Mouse (Mus musculus) splenic B cell, adult 2 months (primary cell): ENCODE results near the gene Etnk2.

Experiments
- DNase-seq: peaks from one replicate; pipeline ENCODE4 v3.0.0-alpha.2; 2011; ENCODE audit warnings: low read depth, low spot score
- H3K27me3 ChIP-seq: 2 replicates; pipeline ENCODE4 v1.6.1; 2012; ENCODE audit warnings: mild to moderate bottlenecking, low read length, moderate library complexity, mixed read lengths; ENCODE audit not compliant: control insufficient read depth, poor library complexity, insufficient read depth, severe bottlenecking
- H3K36me3 ChIP-seq: 2 replicates; pipeline ENCODE4 v1.6.1; 2012; ENCODE audit warnings: mild to moderate bottlenecking, low read length, moderate library complexity, mixed read lengths; ENCODE audit not compliant: control insufficient read depth, poor library complexity, insufficient read depth, severe bottlenecking

Gene Etnk2

GRCm38 (mm10) chr1:133409786-133410185, 46.4 kb downstream of the Etnk2 start:
- Histone ChIP-seq H3K27me3 (no peaks in the 10 kb centered on the region), H3K36me3 (no peaks in the 10 kb centered on the region)
- no peak for DNase-seq

DNA sequence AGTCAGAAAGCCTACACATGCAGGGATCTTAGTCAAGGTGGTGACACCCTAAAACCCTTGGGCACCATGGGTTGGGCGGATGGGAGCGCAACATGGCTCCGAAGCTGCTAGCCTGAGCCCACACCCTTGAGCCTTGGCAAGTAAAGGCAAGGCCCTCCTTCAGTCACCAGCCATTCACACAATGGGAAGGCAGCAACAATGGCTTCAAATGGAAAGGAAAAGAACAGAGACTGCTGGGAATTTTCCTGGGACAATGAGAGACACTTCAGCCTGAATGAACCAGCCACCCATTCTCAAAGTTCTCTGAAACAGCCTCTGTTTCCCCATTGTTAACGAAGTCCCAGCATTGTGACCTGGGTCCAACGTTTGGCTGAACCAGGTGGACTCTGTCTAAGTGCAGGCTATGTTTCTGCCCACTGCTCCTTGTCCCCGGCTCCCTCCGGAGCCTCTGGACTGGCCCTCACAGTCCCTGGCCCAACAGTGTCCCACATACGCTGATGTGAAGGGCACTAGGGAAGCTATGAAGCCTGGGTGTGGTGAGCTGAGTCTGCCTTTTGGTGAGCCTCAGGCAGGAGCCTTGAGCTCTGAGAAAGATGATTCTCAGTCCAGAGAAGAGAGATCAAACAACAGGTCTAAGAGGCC, 48.3 kb downstream of the Etnk2 start:
- Histone ChIP-seq H3K27me3 (no peaks in the 10 kb centered on the region), H3K36me3 (no peaks in the 10 kb centered on the region)
- DNase-seq, result no peak

DNA sequence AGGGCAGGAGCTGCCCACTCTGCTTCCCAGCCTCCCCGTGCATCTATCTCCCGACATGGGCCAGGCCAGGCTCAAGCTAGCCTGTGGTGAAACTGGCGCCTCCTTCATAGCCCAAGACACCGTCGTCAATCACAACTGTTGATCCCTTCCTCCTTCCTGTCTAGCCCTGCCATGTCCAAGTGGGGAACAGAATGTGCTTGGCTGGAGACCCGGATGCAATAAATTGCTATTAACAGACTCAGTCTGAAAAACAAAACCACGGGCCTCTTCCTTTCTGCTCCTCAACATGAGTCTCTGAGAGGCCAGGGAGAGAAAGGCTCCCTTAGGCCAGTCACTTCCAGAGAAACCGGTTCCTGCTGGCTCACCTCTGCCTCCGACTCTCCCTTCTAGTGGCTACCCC, 49.6 kb downstream of the Etnk2 start:
- Histone ChIP-seq H3K27me3 (no peaks in the 10 kb centered on the region), H3K36me3 (no peaks in the 10 kb centered on the region)
- no peak for DNase-seq

- no peaks in the 10 kb centered on the region for H3K36me3 ChIP-seq
- no peak for DNase-seq
- no peaks in the 10 kb centered on the region for H3K27me3 ChIP-seq
Observed at GRCm38 (mm10) chr1:133415086-133415485, 51.7 kb downstream of the Etnk2 start.

DNA sequence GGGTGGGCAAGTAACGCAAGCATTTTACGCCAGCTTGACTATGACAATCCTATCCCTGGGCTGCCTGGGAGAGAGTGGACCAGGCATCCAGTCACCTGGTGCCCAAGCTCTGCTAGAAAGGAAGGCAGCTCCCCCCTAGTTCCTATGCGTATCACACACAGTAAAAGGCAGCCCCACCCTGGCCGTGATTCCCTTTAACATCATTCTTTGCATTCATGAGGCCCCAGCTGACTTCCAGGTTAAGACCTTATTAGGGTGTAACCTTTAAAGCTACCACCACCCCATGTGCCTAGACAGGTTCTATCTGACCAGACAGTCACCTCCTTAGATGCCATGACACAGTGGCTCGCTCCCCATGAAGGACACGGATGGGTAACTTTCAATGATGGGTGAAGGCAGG, 52.1 kb downstream of the Etnk2 start:
- no peak for DNase-seq
- Histone ChIP-seq H3K36me3 (no peaks in the 10 kb centered on the region), H3K27me3 (no peaks in the 10 kb centered on the region)

GRCm38 (mm10) chr1:133416472-133416871, 53.1 kb downstream of the Etnk2 start:
- DNase-seq, result no peak
- Histone ChIP-seq H3K36me3 (no peaks in the 10 kb centered on the region), H3K27me3 (no peaks in the 10 kb centered on the region)

DNA sequence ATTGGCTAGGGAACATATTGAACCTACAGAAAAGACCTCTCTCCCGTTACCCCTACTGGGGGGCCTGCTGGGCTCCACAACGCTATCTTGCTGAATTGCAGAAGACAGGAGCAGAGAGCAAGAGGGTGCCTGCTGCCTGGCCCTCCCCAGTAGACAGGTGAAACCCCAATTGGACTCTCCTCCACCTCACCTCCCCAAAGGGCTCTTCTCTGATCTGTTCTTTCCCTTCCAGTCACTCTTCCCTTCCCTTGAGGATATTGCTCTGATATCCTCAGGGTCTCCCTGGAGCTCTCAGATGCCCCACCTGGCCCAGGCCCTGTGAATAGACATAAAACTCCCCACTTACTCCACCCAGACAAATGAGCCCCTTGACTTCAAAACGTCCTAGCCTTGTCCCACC, 53.7 kb downstream of the Etnk2 start:
- no peak for DNase-seq
- no peaks in the 10 kb centered on the region for H3K36me3 ChIP-seq
- no peaks in the 10 kb centered on the region for H3K27me3 ChIP-seq

GRCm38 (mm10) chr1:133417539-133417938, 54.2 kb downstream of the Etnk2 start:
- Histone ChIP-seq H3K27me3 (no peaks in the 10 kb centered on the region), H3K36me3 (no peaks in the 10 kb centered on the region)
- DNase-seq, result no peak

- DNase-seq, result peak; percentile 75
- Histone ChIP-seq H3K27me3 (no peaks in the 10 kb centered on the region), H3K36me3 (no peaks in the 10 kb centered on the region)
Observed at GRCm38 (mm10) chr1:133418164-133418800, 54.9 kb downstream of the Etnk2 start.

DNA sequence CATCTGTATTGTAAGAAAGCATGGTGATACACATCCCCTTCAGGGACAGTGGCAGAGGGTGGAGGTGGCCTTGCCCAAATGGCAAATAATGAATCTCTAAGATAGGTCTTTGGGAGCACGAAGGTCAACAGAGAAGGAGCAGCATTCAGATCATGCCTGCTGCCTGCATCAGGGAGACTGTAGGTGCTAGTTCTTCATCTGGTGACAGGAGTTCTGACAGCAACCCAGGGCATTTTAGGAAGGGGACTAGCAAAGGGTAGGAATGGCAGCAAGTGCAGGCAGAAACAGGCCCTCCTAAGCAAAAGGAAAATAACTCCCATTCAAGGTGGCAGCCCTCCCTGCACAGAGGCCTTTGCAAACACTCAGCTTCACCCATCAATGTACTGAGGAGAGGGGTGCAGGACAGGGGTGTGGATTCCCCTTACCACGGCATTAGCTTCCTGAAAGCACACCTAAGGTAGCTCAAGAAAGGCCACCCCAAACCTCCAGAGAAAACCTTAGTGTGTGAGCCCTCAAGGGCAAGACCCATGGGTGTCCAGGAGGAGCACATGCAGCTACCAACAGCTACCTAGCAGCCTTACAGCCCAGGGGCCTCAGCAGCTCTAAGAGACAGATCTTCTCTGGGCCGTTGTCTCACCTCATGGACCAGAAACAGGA, 55.9 kb downstream of the Etnk2 start:
- no peaks in the 10 kb centered on the region for H3K27me3 ChIP-seq
- no peaks in the 10 kb centered on the region for H3K36me3 ChIP-seq
- DNase-seq, result no peak

GRCm38 (mm10) chr1:133420491-133420890, 57.1 kb downstream of the Etnk2 start:
- Histone ChIP-seq H3K27me3 (no peaks in the 10 kb centered on the region), H3K36me3 (no peaks in the 10 kb centered on the region)
- DNase-seq, result no peak

DNA sequence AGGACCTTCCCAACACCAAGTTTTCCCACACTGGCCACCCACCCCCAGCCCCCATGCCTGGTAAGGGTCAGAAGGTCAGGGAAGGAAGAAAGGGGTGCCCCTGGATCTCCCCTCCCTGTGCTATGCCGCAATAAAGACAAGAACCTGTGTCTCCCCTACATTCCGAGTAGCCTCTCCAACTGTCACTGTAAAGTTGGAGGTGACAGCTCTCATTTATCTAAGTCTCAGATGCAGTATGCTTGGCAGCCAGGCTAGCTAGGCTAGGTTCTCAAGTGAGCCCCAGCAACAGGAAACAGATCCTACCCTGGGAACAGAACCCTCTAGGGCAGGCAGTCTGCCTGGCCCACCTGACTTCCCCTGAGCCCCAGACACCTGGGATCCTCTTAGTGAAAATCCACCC, 57.7 kb downstream of the Etnk2 start:
- Histone ChIP-seq H3K27me3 (no peaks in the 10 kb centered on the region), H3K36me3 (no peaks in the 10 kb centered on the region)
- no peak for DNase-seq

GRCm38 (mm10) chr1:133421975-133422570, 58.7 kb downstream of the Etnk2 start:
- H3K27me3 ChIP-seq, result no peaks in the 10 kb centered on the region
- H3K36me3 ChIP-seq, result no peaks in the 10 kb centered on the region
- no peak for DNase-seq

DNA sequence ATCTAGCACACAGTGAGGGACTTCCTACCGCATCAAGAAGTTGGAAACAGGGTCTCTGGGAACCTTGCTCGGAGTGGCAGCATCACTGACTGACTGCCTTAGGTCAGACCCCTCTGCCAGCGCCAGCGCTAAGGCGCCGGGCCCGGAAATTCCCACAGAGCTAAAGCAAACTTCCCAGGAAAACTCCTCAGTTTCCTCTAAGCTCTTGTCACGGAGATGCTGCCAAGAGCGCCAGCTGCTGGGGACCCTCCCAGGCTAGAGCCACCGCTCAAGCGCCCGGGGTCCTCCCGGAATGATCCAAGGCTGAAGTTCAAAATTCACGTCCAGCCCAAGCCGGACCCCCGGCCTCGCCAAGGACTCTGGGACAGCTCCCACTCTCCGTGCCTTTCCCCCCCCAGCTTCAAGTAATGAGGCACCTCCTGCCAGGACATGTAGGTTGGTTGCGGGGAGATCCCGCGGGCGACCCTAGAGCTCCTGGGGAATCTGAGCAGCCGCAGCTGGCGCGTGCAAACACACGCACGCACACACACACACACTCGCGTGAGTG, 59.3 kb downstream of the Etnk2 start:
- H3K27me3 ChIP-seq, result no peaks in the 10 kb centered on the region
- no peak for DNase-seq
- no peaks in the 10 kb centered on the region for H3K36me3 ChIP-seq

DNA sequence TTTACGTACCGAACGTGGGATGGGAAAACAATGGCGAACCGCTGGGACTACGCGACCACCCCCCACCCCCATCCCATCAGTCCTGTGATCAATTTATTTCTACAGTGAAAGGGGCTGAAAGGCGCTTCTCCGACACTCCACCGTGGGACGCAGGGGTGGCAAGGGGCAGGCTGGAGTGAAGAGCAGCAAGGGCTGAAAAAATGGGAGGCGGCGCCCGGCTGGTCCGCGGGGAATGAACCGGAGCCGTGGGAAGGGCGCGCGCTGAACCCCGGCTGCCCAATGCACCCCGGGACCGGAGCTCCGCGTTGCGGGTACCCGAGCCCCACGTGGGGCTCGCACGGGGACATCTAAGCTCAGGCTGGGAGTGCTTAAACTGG, 59.8 kb downstream of the Etnk2 start:
- no peak for DNase-seq
- Histone ChIP-seq H3K36me3 (no peaks in the 10 kb centered on the region), H3K27me3 (no peaks in the 10 kb centered on the region)
